Mouse (Mus musculus) left cerebral cortex, adult 11 months (tissue): ENCODE measurements at regions not wholly inside any gene's neighbourhood (a gene's known extent, or its start where the extent isn't known, plus 50 kb on each side); places are given as distances from the start of the nearest gene placed in this dataset.

Experiments
- DNase-seq: peaks from one replicate; pipeline ENCODE4 v3.0.0; 2022; ENCODE audit warnings: low spot score

- DNase-seq: no peak
Observed at GRCm38 (mm10) chr3:134114501-134114900, 121.8 kb upstream of the Cxxc4 start.

GRCm38 (mm10) chr3:134115007-134115406 lies 121.3 kb upstream of the Cxxc4 start:
- DNase-seq: no peak

GRCm38 (mm10) chr3:134118898-134119297 lies 117.4 kb upstream of the Cxxc4 start:
- no peak for DNase-seq

- DNase-seq: no peak
Observed at GRCm38 (mm10) chr3:134124982-134125381, 111.3 kb upstream of the Cxxc4 start.

GRCm38 (mm10) chr3:134130412-134130811 lies 105.9 kb upstream of the Cxxc4 start:
- no peak for DNase-seq

- DNase-seq: no peak
Observed at GRCm38 (mm10) chr3:134145251-134145650, 91.0 kb upstream of the Cxxc4 start.

- DNase-seq: no peak
Observed at GRCm38 (mm10) chr3:134145935-134146334, 90.3 kb upstream of the Cxxc4 start.

GRCm38 (mm10) chr3:134146373-134147224 lies 89.7 kb upstream of the Cxxc4 start:
- peak; percentile 31 for DNase-seq

- DNase-seq: no peak
Observed at GRCm38 (mm10) chr3:134162288-134162687, 74.0 kb upstream of the Cxxc4 start.

GRCm38 (mm10) chr3:134169922-134170321 lies 66.4 kb upstream of the Cxxc4 start:
- no peak for DNase-seq

GRCm38 (mm10) chr3:134172357-134172756 lies 63.9 kb upstream of the Cxxc4 start:
- DNase-seq: no peak

GRCm38 (mm10) chr3:134178491-134179054 lies 57.7 kb upstream of the Cxxc4 start:
- no peak for DNase-seq

GRCm38 (mm10) chr3:134184042-134184441 lies 52.2 kb upstream of the Cxxc4 start:
- DNase-seq: no peak
